12 mouse cellular contexts compared by ENCODE assay signal in genomic region chr2:158203686-158204085, GRCm38 (mm10). TPM values are rescaled to one million over a fixed set of nuclear protein-coding genes. Genes with fewer than 3 reads are reported as not detected.
"Had no signal": no experiment of that assay in that cellular context is flagged by ENCODE, and none has a peak within 500 bp of the region (broad histone marks: within the 10 kb centered on the region; RNA-seq: fewer than 3 reads in every experiment).

No protein-coding gene starts in this region.

- H3K36me3 ChIP-seq: neural tube, embryonic 12.5 days; neural tube, embryonic 15.5 days; stomach, embryonic 15.5 days had no signal

- H3K27me3 ChIP-seq: neural tube, embryonic 12.5 days; neural tube, embryonic 13.5 days; neural tube, embryonic 15.5 days; stomach, embryonic 15.5 days had no signal

- H3K4me3 ChIP-seq: neural tube, embryonic 12.5 days; neural tube, embryonic 13.5 days; neural tube, embryonic 15.5 days; stomach, embryonic 15.5 days had no signal

- H3K9ac ChIP-seq: neural tube, embryonic 12.5 days; neural tube, embryonic 13.5 days; neural tube, embryonic 15.5 days; stomach, embryonic 15.5 days had no signal

- H3K27ac ChIP-seq: neural tube, embryonic 12.5 days; neural tube, embryonic 13.5 days; neural tube, embryonic 15.5 days; stomach, embryonic 15.5 days; stomach, postnatal 0 days had no signal

- H3K4me1 ChIP-seq: neural tube, embryonic 12.5 days had no signal

- H3K4me2 ChIP-seq: neural tube, embryonic 12.5 days; neural tube, embryonic 13.5 days; neural tube, embryonic 15.5 days; stomach, embryonic 15.5 days had no signal

- H3K9me3 ChIP-seq: neural tube, embryonic 12.5 days; neural tube, embryonic 13.5 days; neural tube, embryonic 15.5 days; stomach, embryonic 15.5 days had no signal

RNA-seq across cellular contexts. Expression of gene D630003M21Rik, which starts 25.3 kb away (rescaled TPM):
- total RNA-seq: neutrophil, adult 5-6 weeks had no signal

RNA-seq across cellular contexts. Expression of gene Bpi, which starts 54.2 kb away (rescaled TPM):
- total RNA-seq: neutrophil, adult 5-6 weeks had no signal
- polyA plus RNA-seq: neural tube, embryonic 12.5 days; neural tube, embryonic 13.5 days; neural tube, embryonic 15.5 days; small intestine, adult 2 months; spleen, adult 2 months; stomach, embryonic 14.5 days; stomach, embryonic 15.5 days; stomach, embryonic 16.5 days; stomach, postnatal 0 days; thymus, postnatal 0 days; urinary bladder, adult 2 months had no signal
